Mouse (Mus musculus) C2C12 (cell line): ENCODE measurements around the gene Krt18.

Experiments used
- CEBPB ChIP-seq: IDR thresholded peaks from one replicate; pipeline ENCODE4 v1.6.1; 2011; ENCODE audit warnings: low read depth, mild to moderate bottlenecking, control low read depth, moderate library complexity
- CTCF ChIP-seq: IDR thresholded peaks from one replicate; pipeline ENCODE4 v1.5.1; 2011; ENCODE audit not compliant: control insufficient read depth, insufficient read depth, insufficient read length
- FOSL1 ChIP-seq: IDR thresholded peaks from one replicate; pipeline ENCODE4 v1.8.0; 2011; ENCODE audit warnings: mild to moderate bottlenecking, low read length; ENCODE audit not compliant: poor library complexity, insufficient read depth, severe bottlenecking
- MYOD1 ChIP-seq: IDR thresholded peaks from one replicate; pipeline ENCODE4 v1.6.1; 2011; ENCODE audit warnings: low read depth; ENCODE audit not compliant: control insufficient read depth, insufficient read length
- MYOG ChIP-seq: IDR thresholded peaks from one replicate; pipeline ENCODE4 v1.6.1; 2011; ENCODE audit not compliant: control insufficient read depth, insufficient read length; ENCODE audit errors: extremely low read depth

DNA sequence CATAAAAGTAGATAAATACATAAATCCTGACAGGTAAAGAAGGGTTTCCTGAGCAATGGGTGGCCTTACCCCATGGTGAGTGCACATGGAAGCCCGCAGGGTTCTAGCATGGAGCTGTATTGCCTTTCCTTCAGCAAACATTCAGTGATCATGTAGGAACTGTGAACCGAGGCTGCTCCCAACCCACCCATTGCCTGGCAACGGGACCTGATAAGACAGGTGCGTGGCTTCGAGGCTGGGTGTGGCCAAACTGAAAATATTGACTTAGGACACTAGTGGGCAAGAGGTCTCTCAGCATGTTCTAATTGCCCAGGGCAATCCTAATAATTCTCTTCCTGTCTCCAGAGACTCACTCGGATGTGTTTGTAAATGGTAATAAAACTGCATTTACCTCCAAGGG, 33.6 kb upstream of the Krt18 start:
- TF ChIP-seq CTCF (no peak), CEBPB (no peak), FOSL1 (no peak), MYOG (no peak), MYOD1 (no peak)
